Mouse (Mus musculus) liver, embryonic 14.5 days (tissue): ENCODE results near the gene 2010109A12Rik. TPM values are rescaled to one million over a fixed set of nuclear protein-coding genes. Genes with fewer than 3 reads are reported as not detected.
A peak's percentile ranks its signal among the peaks of the same experiment; 100 is the strongest.

Experiments used
- ATAC-seq: fragments of 200-750 bp; cut with Nextera tagmentation; 2 replicates; pipeline ENCODE4 v1.8.0; 2017; ENCODE audit warnings: moderate number of reproducible peaks, mild to moderate bottlenecking, moderate library complexity; ENCODE audit not compliant: insufficient read depth
- DNase-seq, 3 experiments: peaks; one replicate each; pipeline ENCODE4 v3.0.0-alpha.2; 2012 to 2013; ENCODE audit warnings: low read depth in 3 of 3, low spot score in 3 of 3
- H3K27ac ChIP-seq: fragments of 300-500 bp; sonication (generic); 2 replicates; pipeline ENCODE4 v1.5.1; 2014; ENCODE audit warnings: moderate library complexity, mild to moderate bottlenecking, control low read depth, inconsistent platforms
- H3K27me3 ChIP-seq: fragments of 300-500 bp; sonication (generic); 2 replicates; pipeline ENCODE4 v1.6.1; 2014; ENCODE audit warnings: mild to moderate bottlenecking, low read length, moderate library complexity; ENCODE audit not compliant: control insufficient read depth, insufficient read depth
- H3K36me3 ChIP-seq: fragments of 300-500 bp; sonication (generic); replicated peaks from 2 replicates; pipeline ENCODE4 v1.6.1; 2014; ENCODE audit warnings: low read depth; ENCODE audit not compliant: control insufficient read depth, insufficient read depth
- H3K4me1 ChIP-seq, 2 experiments: fragments of 200-500 bp in 1 of 2; fragments of 300-500 bp in 1 of 2; sonication (generic) in 1 of 2; replicated peaks; 2 replicates each; pipeline ENCODE4 v1.6.1; 2012 to 2014; ENCODE audit warnings: antibody characterized with exemption in 1 of 2, inconsistent platforms in 1 of 2, low read length in 1 of 2; ENCODE audit not compliant: control insufficient read depth in 2 of 2, insufficient read depth in 2 of 2
- H3K4me2 ChIP-seq: fragments of 300-500 bp; sonication (generic); 2 replicates; pipeline ENCODE4 v1.6.1; 2014; ENCODE audit warnings: low read depth, mild to moderate bottlenecking, control low read depth, moderate library complexity
- H3K4me3 ChIP-seq, 2 experiments: fragments of 200-500 bp in 1 of 2; fragments of 300-500 bp in 1 of 2; sonication (generic) in 1 of 2; 2 replicates each; pipeline ENCODE4 v1.5.1; 2012 to 2014; ENCODE audit warnings: low read depth in 2 of 2, low read length in 2 of 2, mild to moderate bottlenecking in 2 of 2, control low read depth in 1 of 2, inconsistent platforms in 1 of 2, moderate library complexity in 1 of 2; ENCODE audit not compliant: insufficient read depth in 1 of 2
- H3K9ac ChIP-seq: fragments of 300-500 bp; sonication (generic); replicated peaks from 2 replicates; pipeline ENCODE4 v1.6.1; 2014; ENCODE audit warnings: mild to moderate bottlenecking, control low read depth, moderate library complexity
- H3K9me3 ChIP-seq: fragments of 300-500 bp; sonication (generic); 2 replicates; pipeline ENCODE4 v1.6.1; 2016; ENCODE audit warnings: low read length, mixed read lengths; ENCODE audit not compliant: control insufficient read depth
- CTCF ChIP-seq: IDR thresholded peaks from 2 replicates; pipeline ENCODE4 v1.5.1; 2016; ENCODE audit warnings: antibody characterized with exemption, low read depth, control low read depth
- EP300 ChIP-seq: IDR thresholded peaks from 2 replicates; pipeline ENCODE4 v1.6.1; 2016; ENCODE audit warnings: antibody characterized with exemption, low read depth
- WGBS: fragments of 180-500 bp; shearing (Covaris S2); extraction: QIAGEN DNeasy Blood & Tissue Kit; methylation state at CpG from one replicate; pipeline ENCODE4 v1.1.7; 2014; ENCODE audit not compliant: insufficient replicate concordance; 5-methylcytosine and 5-hydroxymethylcytosine counted together
- polyA plus RNA-seq, 2 experiments: library from polyadenylated mRNA; depleted of rRNA in 1 of 2; stranded (reverse) in 1 of 2; unstranded in 1 of 2; fragments of >200 nt; fragmentation: Nextera tagmentation in 1 of 2; extraction: Ambion mirVana in 1 of 2; gene quantifications; 2 replicates each; pipeline versions ENCODE4 v1.2.1 to v1.2.3; 2012 to 2014

2010109A12Rik gene
- polyA plus RNA-seq, 2 experiments = 0.55 to 1.5 TPM

GRCm38 (mm10) chr5:93234130-93234529 is 27.8 kb downstream of the 2010109A12Rik start:
- H3K4me1 ChIP-seq = peaks cover 17 to 22% of the 10 kb centered on the region in 2 experiments
- no peak for TF ChIP-seq EP300
- no peak for TF ChIP-seq CTCF
- ATAC-seq (no peak), DNase-seq (no peak)
- no peak overlapping the region for H3K9ac ChIP-seq
- no peaks in the 10 kb centered on the region for H3K36me3 ChIP-seq
- no peak overlapping the region for H3K4me2 ChIP-seq
- no peak overlapping the region for H3K27ac ChIP-seq
- H3K27me3 ChIP-seq = no peaks in the 10 kb centered on the region
- WGBS = 61% methylated on average over 4 of the region's 4 CpGs
- H3K4me3 ChIP-seq = no peak overlapping the region
- H3K9me3 ChIP-seq = no peaks in the 10 kb centered on the region

- no peak overlapping the region for H3K4me3 ChIP-seq
- WGBS = 69% methylated on average over 2 of the region's 2 CpGs
These were observed 28.3 kb downstream of the 2010109A12Rik start for GRCm38 (mm10) chr5:93234605-93235004.

GRCm38 (mm10) chr5:93235888-93236287 is 29.6 kb downstream of the 2010109A12Rik start:
- H3K36me3 ChIP-seq = no peaks in the 10 kb centered on the region
- H3K4me1 ChIP-seq = peaks cover 29 to 36% of the 10 kb centered on the region in 2 experiments
- 81% methylated on average over 3 of the region's 3 CpGs for WGBS
- H3K27me3 ChIP-seq = no peaks in the 10 kb centered on the region
- H3K4me3 ChIP-seq = no peak overlapping the region
- no peak overlapping the region for H3K9ac ChIP-seq
- DNase-seq = no peak
- ATAC-seq = no peak
- no peak for TF ChIP-seq CTCF
- TF ChIP-seq EP300 = no peak
- no peak overlapping the region for H3K4me2 ChIP-seq
- H3K9me3 ChIP-seq = no peaks in the 10 kb centered on the region
- no peak overlapping the region for H3K27ac ChIP-seq

More at GRCm38 (mm10) chr5:93234605-93235004, 28.3 kb downstream of the 2010109A12Rik start:
- H3K9ac ChIP-seq = no peak overlapping the region
- DNase-seq (no peak), ATAC-seq (no peak)
- H3K4me2 ChIP-seq = no peak overlapping the region
- TF ChIP-seq CTCF (no peak), EP300 (no peak)
- H3K27me3 ChIP-seq = no peaks in the 10 kb centered on the region
- H3K9me3 ChIP-seq = no peaks in the 10 kb centered on the region
- no peak overlapping the region for H3K27ac ChIP-seq
- peaks cover 19 to 24% of the 10 kb centered on the region in 2 experiments for H3K4me1 ChIP-seq
- H3K36me3 ChIP-seq = no peaks in the 10 kb centered on the region

- 69% methylated on average over 4 of the region's 4 CpGs for WGBS
- no peak for ATAC-seq
- TF ChIP-seq EP300 (no peak), CTCF (no peak)
- no peak overlapping the region for H3K27ac ChIP-seq
- H3K4me2 ChIP-seq = no peak overlapping the region
- DNase-seq = no peak
- no peak overlapping the region for H3K9ac ChIP-seq
- no peaks in the 10 kb centered on the region for H3K9me3 ChIP-seq
- H3K27me3 ChIP-seq = no peaks in the 10 kb centered on the region
- peaks cover 33 to 41% of the 10 kb centered on the region in 2 experiments for H3K4me1 ChIP-seq
- no peak overlapping the region for H3K4me3 ChIP-seq
- H3K36me3 ChIP-seq = no peaks in the 10 kb centered on the region
These were observed 30.2 kb downstream of the 2010109A12Rik start for GRCm38 (mm10) chr5:93236541-93236940.

- DNase-seq = peak; percentile 85 to 90 (median 89)
- peak overlapping the region in 1 of 2 experiments; percentile 8; a peak in 2 of 4 replicates for H3K4me3 ChIP-seq
- WGBS = 7% methylated on average over 8 of the region's 8 CpGs
- TF ChIP-seq CTCF = no peak
- TF ChIP-seq EP300 = peak; percentile 97
- peak overlapping the region; percentile 41 for H3K9ac ChIP-seq
- H3K9me3 ChIP-seq = no peaks in the 10 kb centered on the region
- H3K27ac ChIP-seq = peak overlapping the region; percentile 96
- ATAC-seq = peak; percentile 99
- peak overlapping the region; percentile 66 for H3K4me2 ChIP-seq
- no peaks in the 10 kb centered on the region for H3K36me3 ChIP-seq
- H3K27me3 ChIP-seq = no peaks in the 10 kb centered on the region
- peaks cover 25 to 32% of the 10 kb centered on the region in 2 experiments for H3K4me1 ChIP-seq
These were observed 33.5 kb downstream of the 2010109A12Rik start for GRCm38 (mm10) chr5:93239590-93240544.
